Mouse (Mus musculus) olfactory bulb, adult 2 months (tissue): ENCODE measurements at regions not wholly inside any gene's neighbourhood (a gene's known extent, or its start where the extent isn't known, plus 50 kb on each side); places are given as distances from the start of the nearest gene placed in this dataset.

Experiments used
- H3K27ac ChIP-seq: fragments of 200-500 bp; 2 replicates; pipeline ENCODE4 v1.5.1; 2012; ENCODE audit warnings: low read depth, low read length; ENCODE audit not compliant: insufficient read depth
- H3K4me1 ChIP-seq: fragments of 200-500 bp; 2 replicates; pipeline ENCODE4 v1.6.1; 2012; ENCODE audit warnings: low read length; ENCODE audit not compliant: control insufficient read depth, insufficient read depth
- H3K4me3 ChIP-seq: fragments of 200-500 bp; 2 replicates; pipeline ENCODE4 v1.5.1; 2012; ENCODE audit warnings: mild to moderate bottlenecking, low read depth, low read length, moderate library complexity; ENCODE audit not compliant: insufficient read depth
- CTCF ChIP-seq: fragments of 200-500 bp; IDR thresholded peaks from 2 replicates; pipeline ENCODE4 v1.5.1; 2012; ENCODE audit warnings: low read depth, mild to moderate bottlenecking, low read length, moderate library complexity; ENCODE audit not compliant: insufficient read depth
- POLR2A ChIP-seq: fragments of 200-500 bp; IDR thresholded peaks from 2 replicates; pipeline ENCODE4 v1.6.1; 2012; ENCODE audit warnings: mild to moderate bottlenecking, low read depth, low read length, moderate library complexity; ENCODE audit not compliant: insufficient read depth
- WGBS: fragments of 180-500 bp; shearing (Covaris S2); methylation state at CpG from one replicate; pipeline ENCODE4 v1.1.7; 2018; 5-methylcytosine and 5-hydroxymethylcytosine counted together

DNA sequence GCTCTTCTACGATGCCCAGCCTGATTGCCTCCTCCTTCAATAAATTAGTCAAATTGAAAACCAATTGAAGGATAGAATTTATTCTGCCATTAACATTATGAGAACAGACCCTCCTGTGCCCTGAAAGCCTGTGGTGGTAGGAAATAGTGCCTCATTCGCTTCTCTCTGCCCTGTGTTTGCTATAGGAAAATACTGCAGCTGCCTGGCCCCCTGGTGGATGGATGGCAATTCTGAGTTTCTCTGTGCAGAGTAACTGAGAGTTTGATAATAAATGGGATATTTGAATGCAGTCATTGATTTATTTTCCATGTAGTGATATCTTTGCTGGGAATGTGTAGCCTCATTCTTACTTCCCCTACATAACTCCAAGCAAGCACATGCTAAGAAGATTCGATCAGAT lies 85.4 kb upstream of the Calcoco1 start:
- TF ChIP-seq POLR2A (no peak), CTCF (no peak)
- WGBS: 45% methylated on average over 3 of the region's 3 CpGs
- no peak overlapping the region for H3K27ac ChIP-seq
- H3K4me1 ChIP-seq: peaks cover 5% of the 10 kb centered on the region
- no peak overlapping the region for H3K4me3 ChIP-seq

DNA sequence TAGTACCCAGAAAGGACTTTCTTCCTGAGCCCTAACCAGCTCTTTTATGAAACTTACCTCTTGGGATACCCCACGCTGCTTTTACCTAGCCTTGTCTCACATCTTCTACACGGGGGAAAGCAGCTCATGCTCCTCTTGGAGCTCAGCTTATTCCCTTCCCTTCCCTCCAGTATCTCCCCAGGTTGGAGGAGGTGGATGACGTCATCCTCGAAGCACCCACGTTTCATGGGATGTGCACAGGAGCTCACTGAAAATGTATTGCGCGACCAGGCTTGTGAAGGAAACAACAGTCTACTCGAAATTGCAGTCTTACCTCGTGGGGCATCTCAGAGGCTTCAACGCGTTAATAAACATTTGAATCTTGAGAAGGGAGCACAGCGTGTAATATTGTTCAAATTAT lies 97.2 kb upstream of the Calcoco1 start:
- H3K27ac ChIP-seq: no peak overlapping the region
- WGBS: 65% methylated on average over 12 of the region's 12 CpGs
- no peak for TF ChIP-seq CTCF
- no peak for TF ChIP-seq POLR2A
- no peaks in the 10 kb centered on the region for H3K4me1 ChIP-seq
- no peak overlapping the region for H3K4me3 ChIP-seq

DNA sequence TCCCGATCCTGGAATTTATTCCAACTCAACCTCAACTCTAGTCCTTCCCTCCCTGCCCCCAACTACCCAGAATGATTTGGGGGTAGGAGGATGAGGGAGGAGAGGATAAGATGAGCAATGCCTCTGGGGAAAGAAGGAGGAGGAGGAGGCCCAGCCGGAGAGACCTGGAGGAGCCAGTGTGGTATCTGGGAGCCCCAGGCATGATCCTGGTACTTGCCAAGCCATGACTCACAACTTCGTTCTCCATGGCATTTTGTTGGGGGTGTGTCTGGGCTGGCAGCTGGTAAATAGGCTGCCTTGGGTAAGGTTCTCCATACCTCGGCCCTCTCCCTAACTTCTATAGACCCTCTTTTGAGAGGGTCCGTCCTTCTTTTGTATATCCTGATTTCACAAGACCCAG lies 81.2 kb upstream of the Hoxc13 start:
- TF ChIP-seq POLR2A: no peak
- no peak for TF ChIP-seq CTCF
- H3K4me3 ChIP-seq: no peak overlapping the region
- no peak overlapping the region for H3K27ac ChIP-seq
- WGBS: 42% methylated on average over 5 of the region's 5 CpGs
- peaks cover 4% of the 10 kb centered on the region; the same call in 1 of the 2 replicates for H3K4me1 ChIP-seq

DNA sequence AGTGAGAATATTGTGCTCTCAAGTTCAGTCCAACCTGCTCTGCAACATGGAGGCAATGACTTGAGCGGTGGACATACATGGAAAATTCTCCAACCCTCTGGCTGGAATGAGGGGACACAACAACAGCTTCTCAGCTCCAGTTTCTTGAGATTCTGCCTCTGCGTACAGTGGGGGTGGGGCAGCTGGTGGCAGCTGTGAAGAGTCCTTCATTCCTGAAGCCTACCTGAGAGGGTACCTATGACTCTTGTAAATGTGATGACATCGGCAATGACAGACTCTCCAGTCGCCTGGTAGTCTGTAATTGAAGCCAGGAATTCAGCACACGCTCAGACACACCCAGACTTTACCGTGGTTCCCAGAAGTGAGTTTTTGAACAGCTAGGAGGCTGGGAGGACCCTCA lies 58.5 kb upstream of the Hoxc13 start:
- Histone ChIP-seq H3K27ac (no peak overlapping the region), H3K4me3 (no peak overlapping the region), H3K4me1 (no peaks in the 10 kb centered on the region)
- WGBS: 86% methylated on average over 6 of the region's 6 CpGs
- no peak for TF ChIP-seq POLR2A

DNA sequence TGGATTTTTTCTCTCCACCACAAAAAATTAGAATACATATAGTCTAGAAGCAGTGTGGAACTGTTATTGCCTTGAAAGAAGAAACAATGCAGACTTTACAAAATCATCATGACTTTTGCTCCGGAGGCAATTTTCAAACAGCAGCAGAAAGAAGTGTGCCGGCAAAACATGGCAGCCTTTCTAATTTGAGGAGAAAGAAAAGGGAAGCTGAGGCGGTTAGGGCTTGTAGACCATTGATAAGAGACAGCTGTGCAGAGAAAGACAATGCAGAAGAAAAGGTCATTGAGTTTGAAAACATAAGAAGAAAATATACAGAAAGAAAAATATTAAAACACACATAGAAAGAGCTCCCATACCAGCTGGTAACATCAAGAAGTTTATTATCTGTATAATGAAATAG lies 54.1 kb upstream of the Hoxc13 start:
- H3K4me3 ChIP-seq: no peak overlapping the region
- no peak for TF ChIP-seq POLR2A
- no peak for TF ChIP-seq CTCF
- WGBS: 83% methylated on average over 3 of the region's 3 CpGs

More for the DNA sequence above, 54.1 kb upstream of the Hoxc13 start:
- H3K27ac ChIP-seq: no peak overlapping the region
- no peaks in the 10 kb centered on the region for H3K4me1 ChIP-seq
